Mouse (Mus musculus) left cerebral cortex, postnatal 36 days (tissue): ENCODE results near the gene Xpnpep2. TPM values are rescaled to one million over a fixed set of nuclear protein-coding genes. Genes with fewer than 3 reads are reported as not detected.

Source experiments
- DNase-seq, 2 experiments: peaks; one replicate each; pipeline ENCODE4 v3.0.0; 2021 to 2022; ENCODE audit warnings: low spot score in 2 of 2, mixed read lengths in 1 of 2
- intact Hi-C: fragments of 180-260 bp; cut with DNase I; formaldehyde crosslinking; loops from one replicate; pipeline ENCODE4 v1.15.1; 2025
- total RNA-seq, 2 experiments: library from RNA; stranded (reverse); gene quantifications; 2 replicates each; pipeline ENCODE4 v1.2.3; 2021

The Xpnpep2 gene
- total RNA-seq, 2 experiments from 2014 or later = 0.15 to 0.16 TPM

GRCm38 (mm10) chrX:48153949-48154348 is 45.4 kb downstream of the Xpnpep2 start:
- intact Hi-C loops = no loop called here
- no peak for DNase-seq

- intact Hi-C loops = no loop called here
- DNase-seq = no peak
Measured at GRCm38 (mm10) chrX:48155489-48155888, 47.0 kb downstream of the Xpnpep2 start.

- no peak for DNase-seq
- intact Hi-C loops = no loop called here
Measured at GRCm38 (mm10) chrX:48157396-48157795, 48.9 kb downstream of the Xpnpep2 start.

- intact Hi-C loops = no loop called here
- DNase-seq = no peak
Measured at GRCm38 (mm10) chrX:48158229-48158919, 49.8 kb downstream of the Xpnpep2 start.

GRCm38 (mm10) chrX:48169892-48170291 is 61.4 kb downstream of the Xpnpep2 start:
- no peak for DNase-seq
- intact Hi-C loops = no loop called here

- intact Hi-C loops = no loop called here
- DNase-seq = no peak
Measured at GRCm38 (mm10) chrX:48170368-48170767, 61.8 kb downstream of the Xpnpep2 start.

GRCm38 (mm10) chrX:48181844-48182243 is 73.3 kb downstream of the Xpnpep2 start:
- no peak for DNase-seq
- intact Hi-C loops = no loop called here

- DNase-seq = no peak
- intact Hi-C loops = no loop called here
Measured at GRCm38 (mm10) chrX:48184703-48185102, 76.2 kb downstream of the Xpnpep2 start.

Other genes starting within 250 kb of the Xpnpep2 start
- gene Smarca1, start 215.8 kb upstream of the Xpnpep2 start, total RNA-seq = 10 to 100 TPM; 41.8 to 43.0 TPM
- gene Ocrl, start 196.3 kb upstream of the Xpnpep2 start, total RNA-seq = 10 to 100 TPM; 46.3 to 59.6 TPM
- 10 to 100 TPM; 20.1 to 29.8 TPM for gene Apln, start 73.9 kb upstream of the Xpnpep2 start, total RNA-seq
- 1 to 10 TPM; 1.2 to 1.5 TPM for gene Sash3, start 37.7 kb downstream of the Xpnpep2 start, total RNA-seq
- 10 to 100 TPM; 53.4 to 55.7 TPM for gene Zdhhc9, start 100.2 kb downstream of the Xpnpep2 start, total RNA-seq
- 10 to 100 TPM; 15.6 to 18.4 TPM for gene Utp14a, start 148.1 kb downstream of the Xpnpep2 start, total RNA-seq
- 10 to 100 TPM; 17.9 to 20.4 TPM for gene Bcorl1, start 232.6 kb downstream of the Xpnpep2 start, total RNA-seq